Mouse (Mus musculus) layer of hippocampus, adult 18-20 months (tissue): ENCODE measurements around the gene Tigd2. TPM values are rescaled to one million over a fixed set of nuclear protein-coding genes. Genes with fewer than 3 reads are reported as not detected.

ENCODE experiments used
- DNase-seq, 2 experiments: peaks; one replicate each; pipeline ENCODE4 v3.0.0; 2022; ENCODE audit warnings: low spot score in 2 of 2
- total RNA-seq, 2 experiments: library from RNA; stranded (reverse); gene quantifications; 2 replicates each; pipeline ENCODE4 v1.2.3; 2021

Gene Tigd2
- total RNA-seq, 2 experiments from 2014 or later = 16.3 TPM

DNA sequence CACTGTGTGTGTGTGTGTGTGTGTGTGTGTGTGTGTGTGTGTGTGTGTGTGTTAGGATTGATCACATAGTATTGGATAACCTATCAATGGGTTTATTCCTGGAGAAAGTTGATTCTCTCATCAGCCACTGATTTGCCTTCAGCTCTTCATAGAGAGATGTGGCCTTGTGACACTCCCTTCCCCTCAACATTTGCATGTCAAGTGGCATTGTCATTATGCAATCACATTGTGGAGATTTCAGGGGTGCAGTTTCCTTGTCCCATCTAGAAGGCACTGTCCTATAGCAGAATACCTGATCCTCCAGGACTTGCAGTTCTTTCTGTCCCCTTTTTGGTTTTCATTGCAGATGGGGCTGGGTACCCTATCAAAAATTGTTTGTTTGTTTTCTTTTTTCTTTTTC lies 41.9 kb downstream of the Tigd2 start:
- DNase-seq = no peak

- DNase-seq = no peak
Observed at GRCm38 (mm10) chr6:59255909-59256308, 47.2 kb downstream of the Tigd2 start.

Other genes starting within 250 kb of the Tigd2 start
- gene Fam13a, start 184.3 kb upstream of the Tigd2 start, total RNA-seq = 10 to 100 TPM; 15.4 to 17.8 TPM
- 1 to 10 TPM; 8.3 to 9.3 TPM for gene Gprin3, start 217.4 kb downstream of the Tigd2 start, total RNA-seq